Mouse (Mus musculus): ENCODE measurements at regions not wholly inside any gene's neighbourhood (a gene's known extent, or its start where the extent isn't known, plus 50 kb on each side); places are given as distances from the start of the nearest gene placed in this dataset.

DNA sequence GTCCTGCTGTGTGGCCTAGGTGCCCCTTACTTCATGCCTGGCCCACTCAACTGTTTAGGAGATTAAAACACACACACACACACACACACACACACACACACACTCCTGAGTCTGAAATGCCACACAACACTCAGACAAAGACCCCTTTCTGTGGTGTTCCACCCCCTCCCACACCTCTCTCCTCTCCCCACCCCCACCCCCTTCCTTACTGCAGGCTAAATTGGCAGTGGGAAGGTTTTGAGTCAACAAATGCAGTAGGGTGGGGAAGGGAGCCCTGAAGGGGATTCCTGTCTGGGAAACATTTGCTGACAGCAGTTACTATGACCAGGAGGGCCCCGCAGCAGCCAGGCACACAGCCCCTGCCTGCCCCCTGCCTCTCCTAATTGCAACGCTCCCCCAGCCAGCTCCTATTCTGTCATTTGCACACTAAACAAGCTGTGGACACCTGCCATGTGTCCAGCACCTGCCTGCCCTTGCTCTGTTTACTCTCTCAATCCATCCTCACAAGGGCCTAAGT lies 69.5 kb downstream of the Ephb3 start:
- no peak for DNase-seq (ENCODE audit: low spot score in 2 of 2)

DNA sequence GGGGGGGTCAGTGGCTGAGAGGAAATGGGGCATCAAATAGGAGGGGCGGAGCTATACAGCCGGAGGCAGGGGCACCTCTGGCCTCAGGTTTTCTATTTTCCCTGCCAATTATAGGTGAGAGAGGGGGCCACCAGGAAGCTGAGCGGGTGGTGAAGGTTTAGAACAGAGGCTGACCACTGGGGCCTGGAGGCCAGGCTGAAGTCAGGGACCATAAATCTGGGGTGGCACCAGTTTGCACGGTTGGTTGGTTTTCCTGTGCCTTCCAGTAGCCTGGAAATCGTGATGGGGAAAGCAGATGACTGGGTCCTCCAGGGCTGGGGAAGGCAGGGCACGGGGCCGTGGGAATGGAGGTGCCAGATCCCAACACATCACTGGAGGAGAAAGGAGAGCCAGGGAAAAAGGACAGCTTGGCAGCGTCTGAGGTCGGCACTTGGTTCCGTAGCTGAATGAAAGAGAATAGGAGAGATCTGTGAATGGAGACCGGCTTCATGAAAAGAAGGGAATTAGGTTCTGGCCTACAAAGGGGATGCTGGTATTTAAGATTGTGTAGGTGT lies 73.3 kb downstream of the Ephb3 start:
- no peak for DNase-seq (ENCODE audit: low spot score in 2 of 2)

- no peak for DNase-seq (ENCODE audit: low spot score in 2 of 2)
Measured at GRCm38 (mm10) chr16:21278387-21278786, 73.8 kb downstream of the Ephb3 start.

GRCm38 (mm10) chr16:21280200-21280627 lies 75.7 kb downstream of the Ephb3 start:
- no peak for DNase-seq (ENCODE audit: low spot score in 2 of 2)

- no peak for DNase-seq (ENCODE audit: low spot score in 2 of 2)
Measured at GRCm38 (mm10) chr16:21281958-21282730, 77.6 kb downstream of the Ephb3 start.

DNA sequence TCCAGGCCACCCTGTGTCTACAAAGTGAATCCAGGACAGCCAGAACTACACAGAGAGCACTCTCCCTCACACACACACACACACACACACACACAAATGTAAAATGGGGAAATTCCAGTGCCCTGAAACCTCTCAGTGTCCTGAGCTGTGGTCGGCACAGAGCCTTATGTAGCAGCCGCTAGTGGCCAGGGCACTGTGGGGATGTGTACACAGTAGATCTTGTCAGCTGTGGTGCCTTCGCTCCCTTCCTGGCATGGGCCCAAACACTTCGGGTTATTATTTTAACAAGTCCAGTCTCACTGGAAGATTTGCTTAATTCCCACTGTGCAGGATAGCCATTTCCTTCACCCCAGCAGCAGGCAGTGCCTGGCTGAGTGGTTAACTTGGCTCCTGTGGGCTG lies 81.5 kb downstream of the Ephb3 start:
- no peak for DNase-seq (ENCODE audit: low spot score in 2 of 2)

DNA sequence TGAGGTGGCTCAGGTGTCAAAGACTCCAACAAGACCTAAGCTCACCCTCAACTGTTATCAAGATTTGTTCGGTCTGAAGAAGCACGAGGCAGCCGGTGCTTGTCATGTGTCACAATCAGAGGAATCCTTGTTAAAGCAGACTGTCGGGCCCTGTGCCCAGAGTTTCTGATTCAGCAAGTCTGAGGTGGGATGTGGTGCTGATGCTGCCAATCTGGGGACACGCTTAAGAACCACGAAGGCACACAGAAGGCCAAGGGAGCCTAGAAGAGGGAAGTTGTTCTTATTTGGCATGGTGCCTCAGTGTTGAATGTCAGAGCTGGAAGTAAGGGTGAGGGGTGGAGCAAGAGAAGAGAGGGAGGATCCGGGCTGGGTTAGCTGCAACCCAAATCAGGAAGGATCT lies 85.0 kb downstream of the Ephb3 start:
- DNase-seq (ENCODE audit: low spot score in 2 of 2) = no peak

DNA sequence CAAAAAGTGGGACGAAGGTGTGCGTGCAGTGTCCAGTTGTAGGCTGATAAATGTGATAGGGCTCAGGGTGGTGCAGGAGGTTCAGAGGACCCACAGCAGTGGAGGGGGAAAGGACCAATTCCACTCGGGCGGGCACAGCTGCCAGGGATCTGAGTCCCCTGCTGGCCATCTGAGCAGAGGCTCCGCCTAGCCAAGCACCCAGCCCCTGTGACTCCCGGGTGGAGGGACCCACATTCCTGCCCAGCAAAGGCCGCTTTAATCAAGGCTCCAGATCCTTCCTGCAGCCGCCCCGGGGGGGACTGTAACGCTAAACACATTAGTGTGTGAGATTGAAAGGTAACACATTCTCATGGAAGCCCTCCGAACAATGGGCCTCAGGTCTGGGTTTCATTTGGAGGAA lies 88.5 kb downstream of the Ephb3 start:
- DNase-seq (ENCODE audit: low spot score in 2 of 2) = no peak

DNA sequence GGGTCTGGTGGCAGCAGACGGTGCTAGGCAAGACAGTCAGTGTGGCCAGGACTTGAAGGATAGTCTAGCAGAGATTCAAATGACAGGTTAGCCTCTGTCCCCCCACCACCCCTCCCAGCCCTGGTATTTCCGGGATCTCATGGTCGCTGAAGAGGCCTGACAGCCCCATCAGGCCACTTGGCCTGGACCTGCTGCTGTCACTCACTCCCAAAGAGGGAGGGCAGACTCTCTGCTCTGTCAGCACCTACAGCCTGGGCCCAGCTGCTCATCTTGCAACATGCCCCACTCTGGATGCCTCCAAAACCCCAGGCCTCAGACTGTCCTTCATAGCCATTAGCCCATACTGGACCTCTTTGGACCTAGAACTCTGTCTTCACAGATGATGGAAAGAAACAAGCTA lies 89.0 kb downstream of the Ephb3 start:
- DNase-seq (ENCODE audit: low spot score in 2 of 2) = no peak

DNA sequence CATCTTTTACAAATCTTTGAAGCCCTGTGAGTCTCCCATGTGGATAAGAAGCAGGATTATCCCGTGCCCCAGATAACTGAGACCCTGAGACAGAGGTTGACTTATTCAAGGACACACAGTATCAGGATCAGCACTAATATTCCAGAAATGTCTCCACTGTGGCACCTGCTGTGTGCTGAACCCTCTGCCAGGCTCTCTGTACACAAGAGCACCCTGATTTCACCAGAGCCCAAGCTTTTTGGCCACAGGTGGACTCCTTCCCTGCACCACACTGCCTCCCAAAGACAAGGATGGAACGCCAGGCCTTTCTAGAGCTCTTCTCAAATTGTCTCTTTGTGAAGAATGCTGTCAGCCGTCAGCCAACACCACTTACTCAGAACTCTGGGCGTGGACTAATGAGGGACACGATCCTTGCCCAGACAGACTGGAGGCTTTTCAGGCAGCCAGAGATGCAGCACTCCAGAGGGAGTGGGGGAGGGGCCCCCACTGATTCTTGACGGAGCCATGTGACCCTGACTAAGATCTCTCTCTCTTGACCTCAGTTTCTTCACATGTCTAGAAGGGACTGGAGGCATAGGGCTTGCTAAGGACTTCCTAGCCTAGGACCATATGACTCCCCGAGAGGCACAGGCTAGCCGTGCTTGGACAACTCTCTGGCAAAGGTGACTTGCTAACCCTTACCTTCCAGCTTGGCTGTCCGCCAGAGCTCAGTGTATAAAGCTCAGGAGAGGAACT lies 90.3 kb downstream of the Ephb3 start:
- DNase-seq (ENCODE audit: low spot score in 2 of 2) = no peak

DNA sequence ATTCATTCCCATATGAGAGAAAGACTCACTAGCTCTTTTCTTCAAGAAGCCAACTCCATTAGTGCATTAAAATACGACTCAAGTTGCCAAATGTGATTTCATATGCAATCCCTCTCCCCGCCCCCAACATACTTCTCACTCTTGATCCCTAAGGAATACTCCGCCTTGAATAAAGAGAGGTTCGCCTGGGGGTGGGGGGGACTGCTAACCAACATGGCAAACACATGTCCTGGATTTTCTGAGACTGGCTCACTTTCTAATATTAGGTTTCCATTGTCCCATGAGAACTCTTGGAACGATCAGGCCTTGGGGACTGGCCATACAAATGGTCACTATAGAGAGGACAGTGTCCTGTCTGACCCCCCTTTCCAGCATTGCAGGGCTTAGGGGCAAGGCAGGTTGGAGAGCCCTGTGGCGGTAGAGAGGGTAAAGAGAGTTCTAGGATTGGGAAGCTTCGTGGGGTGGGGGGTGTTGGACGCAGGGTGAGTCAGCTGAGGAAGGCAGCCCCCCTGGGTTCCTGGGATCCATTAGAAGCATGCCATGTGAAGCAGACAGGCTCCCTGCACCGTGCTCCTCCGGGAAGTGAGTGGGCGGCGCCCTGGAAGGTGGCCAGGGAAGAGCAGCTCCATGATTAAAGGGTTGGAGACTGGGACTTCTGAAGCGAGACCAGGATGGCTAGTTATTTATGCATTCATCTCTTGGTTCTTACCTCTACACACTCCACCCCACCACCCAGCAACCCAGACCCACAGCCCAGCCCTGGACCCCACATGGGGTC lies 91.6 kb downstream of the Ephb3 start:
- DNase-seq (ENCODE audit: low spot score in 2 of 2) = no peak

- DNase-seq (ENCODE audit: low spot score in 2 of 2) = no peak
Measured at GRCm38 (mm10) chr16:21296786-21297185, 92.2 kb downstream of the Ephb3 start.

DNA sequence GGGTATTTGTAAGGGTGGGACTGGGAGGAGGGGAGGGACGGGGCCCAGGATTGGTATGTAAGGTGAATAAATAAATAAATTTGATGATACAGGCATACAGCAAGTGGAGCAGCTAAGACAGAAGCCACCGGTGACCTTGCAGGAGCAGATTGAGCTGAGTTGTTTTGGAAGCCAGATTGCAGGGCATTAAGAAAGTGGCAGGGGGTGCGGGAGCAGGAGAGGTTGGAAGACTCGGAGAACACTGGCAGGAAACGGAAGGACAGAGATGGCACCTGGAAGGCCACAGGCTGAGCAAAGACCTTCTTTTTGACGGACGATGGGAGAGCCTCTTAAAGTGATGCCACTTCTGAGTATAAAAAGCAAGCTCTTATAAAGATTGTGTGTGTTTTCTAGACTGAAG lies 94.3 kb downstream of the Ephb3 start:
- no peak for DNase-seq (ENCODE audit: low spot score in 2 of 2)

- DNase-seq (ENCODE audit: low spot score in 2 of 2) = no peak
Measured at GRCm38 (mm10) chr16:21305859-21306258, 101.3 kb downstream of the Ephb3 start.

DNA sequence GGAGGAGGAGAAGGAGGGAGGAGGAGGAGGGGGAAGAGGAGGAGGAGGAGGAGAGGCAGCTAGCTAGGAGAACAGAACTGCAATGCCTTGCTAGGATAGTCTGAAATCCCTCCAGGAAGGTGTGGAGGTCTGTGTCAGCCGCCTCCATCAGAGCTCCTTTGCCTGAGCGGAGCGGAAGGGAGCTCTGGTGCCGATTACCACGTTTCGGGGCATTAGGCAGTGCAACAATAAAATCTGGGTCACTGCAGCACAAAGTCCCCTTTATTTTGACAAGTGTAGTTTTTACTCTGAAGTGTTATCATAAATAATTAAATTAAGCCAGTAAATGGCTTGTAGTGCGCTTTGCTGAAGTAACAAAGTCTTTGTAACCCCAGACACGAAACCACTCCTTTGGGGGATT lies 104.0 kb downstream of the Ephb3 start:
- no peak for DNase-seq (ENCODE audit: low spot score in 2 of 2)

DNA sequence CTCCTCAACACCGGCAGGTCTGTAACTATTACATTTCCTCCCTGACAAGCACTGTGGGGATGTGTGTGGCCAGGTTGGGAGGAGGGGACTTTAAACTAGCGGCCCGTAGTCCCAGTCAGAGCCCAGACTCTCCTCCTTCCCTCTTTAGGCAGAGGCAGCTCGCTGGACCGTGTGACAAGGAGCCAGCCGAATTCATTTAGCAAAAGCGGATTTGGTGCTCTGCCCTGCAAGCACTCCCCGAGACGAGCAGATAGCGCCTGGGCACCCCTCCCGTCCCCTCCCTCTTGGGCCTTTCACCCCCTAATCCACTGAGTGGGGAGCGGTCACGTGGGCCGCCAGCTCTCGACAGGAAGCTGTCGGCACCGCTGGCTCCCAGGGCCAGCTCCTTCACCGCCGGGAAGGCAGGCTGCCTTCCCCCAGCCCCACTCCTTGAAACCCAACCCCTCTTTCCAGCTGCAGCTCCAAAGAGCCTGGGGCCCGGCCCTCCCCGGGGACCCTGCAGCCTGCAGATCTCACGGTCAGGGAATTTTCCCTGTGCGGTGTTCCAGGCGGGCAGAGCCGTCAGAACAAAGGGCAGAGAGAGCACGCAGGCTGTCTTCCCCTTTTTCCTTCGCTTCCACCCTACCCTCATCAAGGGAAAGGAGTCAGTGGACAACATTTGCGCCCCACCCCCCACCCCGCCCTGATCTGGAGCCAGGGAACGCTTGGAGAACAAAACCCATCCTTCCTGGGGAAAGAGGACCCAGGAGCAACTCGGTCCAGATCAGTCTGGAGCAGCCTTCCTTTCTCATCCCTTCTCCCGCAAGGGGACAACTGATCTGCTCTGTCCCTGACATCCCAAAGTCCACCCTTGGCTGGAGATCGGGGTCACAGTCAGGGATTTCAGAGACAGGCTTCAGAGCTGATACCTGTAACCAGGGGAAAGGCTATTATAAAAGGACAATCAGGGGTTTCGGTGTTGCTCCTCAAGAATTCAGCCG lies 106.4 kb downstream of the Ephb3 start:
- peak; percentile 52 to 54 for DNase-seq (ENCODE audit: low spot score in 2 of 2)

- DNase-seq (ENCODE audit: low spot score in 2 of 2) = no peak
Measured at GRCm38 (mm10) chr16:21311781-21312180, 107.2 kb downstream of the Ephb3 start.

GRCm38 (mm10) chr16:21315751-21316151 lies 107.2 kb upstream of the Vps8 start:
- no peak for DNase-seq (ENCODE audit: low spot score in 2 of 2)

DNA sequence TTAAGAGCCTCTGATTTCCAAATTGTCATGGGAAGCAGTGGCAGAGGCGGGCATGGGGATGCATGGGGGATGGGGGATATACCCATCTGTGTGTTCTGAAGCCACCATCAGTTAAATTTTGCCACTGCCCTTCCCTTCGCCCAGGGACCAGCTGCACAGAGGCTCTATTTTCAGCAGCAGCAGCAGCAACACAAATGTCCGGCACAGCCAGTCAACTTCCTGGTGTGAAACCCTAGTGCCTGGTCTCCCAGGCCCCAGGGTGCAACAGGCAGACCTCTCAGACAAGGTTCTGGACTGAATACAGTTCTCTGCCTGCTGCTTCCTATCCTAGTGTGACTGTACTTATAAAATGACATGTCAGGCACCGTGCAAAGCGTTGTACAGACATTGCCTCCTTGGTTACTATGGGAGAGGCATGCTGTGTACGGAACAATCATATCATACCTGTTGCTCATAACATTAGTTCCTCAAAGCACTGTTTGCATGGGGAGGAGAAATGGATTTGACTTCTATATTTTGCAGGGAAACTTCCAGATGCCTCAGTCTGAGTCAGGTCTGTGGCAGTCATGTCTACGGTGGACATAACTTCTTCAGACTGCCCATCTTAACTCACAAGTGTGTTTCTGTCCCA lies 104.8 kb upstream of the Vps8 start:
- no peak for DNase-seq (ENCODE audit: low spot score in 2 of 2)

All from adrenal gland, adult 18-20 months (tissue).